Mouse (Mus musculus) stomach, embryonic 15.5 days (tissue): ENCODE data around the gene Dync1i1. TPM values are rescaled to one million over a fixed set of nuclear protein-coding genes. Genes with fewer than 3 reads are reported as not detected.
A peak's percentile ranks its signal among the peaks of the same experiment; 100 is the strongest.
"Not testable (repeated sequence)": the region's sequence is repeated elsewhere in the genome, so short reads cannot be mapped to it uniquely, and the experiment has no call there.

Experiments
- ATAC-seq: fragments of 200-750 bp; cut with Nextera tagmentation; 2 replicates; pipeline ENCODE4 v1.8.0; 2017; ENCODE audit warnings: low read depth, moderate number of reproducible peaks, moderate TSS enrichment; ENCODE audit not compliant: insufficient read depth, low FRiP score
- H3K27ac ChIP-seq: fragments of 300-500 bp; sonication (generic); 2 replicates; pipeline ENCODE4 v1.5.1; 2015; ENCODE audit warnings: mild to moderate bottlenecking, inconsistent platforms
- H3K27me3 ChIP-seq: fragments of 300-500 bp; sonication (generic); replicated peaks from 2 replicates; pipeline ENCODE4 v1.6.1; 2015; ENCODE audit warnings: inconsistent platforms
- H3K36me3 ChIP-seq: fragments of 300-500 bp; sonication (generic); 2 replicates; pipeline ENCODE4 v1.6.1; 2015; ENCODE audit warnings: inconsistent platforms
- H3K4me1 ChIP-seq: fragments of 300-500 bp; sonication (generic); 2 replicates; pipeline ENCODE4 v1.6.1; 2015; ENCODE audit warnings: inconsistent platforms
- H3K4me2 ChIP-seq: fragments of 300-500 bp; sonication (generic); 2 replicates; pipeline ENCODE4 v1.6.1; 2015; ENCODE audit warnings: mild to moderate bottlenecking, inconsistent platforms
- H3K4me3 ChIP-seq: fragments of 300-500 bp; sonication (generic); replicated peaks from 2 replicates; pipeline ENCODE4 v1.5.1; 2015; ENCODE audit warnings: inconsistent platforms
- H3K9ac ChIP-seq: fragments of 300-500 bp; sonication (generic); 2 replicates; pipeline ENCODE4 v1.6.1; 2015; ENCODE audit warnings: inconsistent platforms
- H3K9me3 ChIP-seq: fragments of 300-500 bp; sonication (generic); 2 replicates; pipeline ENCODE4 v1.6.1; 2016; ENCODE audit warnings: inconsistent platforms
- WGBS: fragments of 180-500 bp; shearing (Covaris S2); methylation state at CpG from one replicate; pipeline ENCODE4 v1.1.7; 2015; 5-methylcytosine and 5-hydroxymethylcytosine counted together
- polyA plus RNA-seq: library from polyadenylated mRNA; unstranded; fragments of >200 nt; fragmentation: Nextera tagmentation; extraction: Ambion mirVana; gene quantifications from 2 replicates; pipeline ENCODE4 v1.2.1, GENCODE M21; 2015

Gene Dync1i1
- polyA plus RNA-seq: 0.66 and 1.2 TPM in 2 replicates

GRCm38 (mm10) chr6:5725611-5726236 lies at the start of gene Dync1i1:
Gene Dync1i1, plus strand, starts transcription at chr6:5725639.
- WGBS: under 1% methylated on average over 40 of the region's 40 CpGs
- H3K27me3 ChIP-seq: peaks cover 10% of the 10 kb centered on the region; the same call in 1 of the 2 replicates
- peak within 1 kb of the TSS; percentile 19; the same call in 1 of the 2 replicates for H3K9ac ChIP-seq
- H3K4me2 ChIP-seq: peak within 1 kb of the TSS; percentile 79
- H3K4me3 ChIP-seq: peak within 1 kb of the TSS; percentile 44
- peak; percentile 81; the same call in 1 of the 2 replicates for ATAC-seq
- H3K36me3 ChIP-seq: no peaks in the 10 kb centered on the region
- peaks cover 11% of the 10 kb centered on the region; the same call in 1 of the 2 replicates for H3K4me1 ChIP-seq
- no peak within 1 kb of the TSS for H3K27ac ChIP-seq
- H3K9me3 ChIP-seq: no peaks in the 10 kb centered on the region

- Histone ChIP-seq H3K4me3 (no peak overlapping the region), H3K9me3 (no peaks in the 10 kb centered on the region), H3K9ac (no peak overlapping the region), H3K27me3 (no peaks in the 10 kb centered on the region), H3K27ac (no peak overlapping the region), H3K4me2 (no peak overlapping the region), H3K36me3 (no peaks in the 10 kb centered on the region), H3K4me1 (no peaks in the 10 kb centered on the region)
- ATAC-seq: no peak
- WGBS: 83% methylated on average over 3 of the region's 3 CpGs
Measured at GRCm38 (mm10) chr6:5679738-5680137, 45.7 kb upstream of the Dync1i1 start.

GRCm38 (mm10) chr6:5701826-5702225 lies 23.6 kb upstream of the Dync1i1 start:
- Histone ChIP-seq H3K4me3 (no peak overlapping the region), H3K4me2 (no peak overlapping the region), H3K27me3 (no peaks in the 10 kb centered on the region), H3K27ac (no peak overlapping the region), H3K9ac (no peak overlapping the region), H3K36me3 (no peaks in the 10 kb centered on the region), H3K4me1 (no peaks in the 10 kb centered on the region), H3K9me3 (no peaks in the 10 kb centered on the region)
- 83% methylated on average over 2 of the region's 2 CpGs for whole genome bisulfite sequencing
- no peak for ATAC-seq

- not testable (repeated sequence) for H3K4me2 ChIP-seq, H3K9me3 ChIP-seq, H3K9ac ChIP-seq, ATAC-seq, H3K27ac ChIP-seq, H3K27me3 ChIP-seq, H3K4me3 ChIP-seq, H3K36me3 ChIP-seq, H3K4me1 ChIP-seq
- 75% methylated on average over 3 of the region's 3 CpGs for WGBS
Measured at GRCm38 (mm10) chr6:5707894-5708293, 17.5 kb upstream of the Dync1i1 start.

GRCm38 (mm10) chr6:5710063-5710605 lies 15.3 kb upstream of the Dync1i1 start:
- H3K27me3 ChIP-seq: no peaks in the 10 kb centered on the region
- ATAC-seq: no peak
- WGBS: 75% methylated on average over 3 of the region's 3 CpGs
- no peak overlapping the region for H3K4me2 ChIP-seq
- no peaks in the 10 kb centered on the region for H3K4me1 ChIP-seq
- H3K9me3 ChIP-seq: no peaks in the 10 kb centered on the region
- H3K27ac ChIP-seq: no peak overlapping the region
- H3K36me3 ChIP-seq: no peaks in the 10 kb centered on the region
- H3K9ac ChIP-seq: no peak overlapping the region
- no peak overlapping the region for H3K4me3 ChIP-seq

GRCm38 (mm10) chr6:5712620-5713019 lies 12.8 kb upstream of the Dync1i1 start:
- Histone ChIP-seq H3K9ac (no peak overlapping the region), H3K4me3 (no peak overlapping the region), H3K9me3 (no peaks in the 10 kb centered on the region), H3K36me3 (no peaks in the 10 kb centered on the region), H3K4me2 (no peak overlapping the region), H3K27me3 (no peaks in the 10 kb centered on the region), H3K27ac (no peak overlapping the region), H3K4me1 (no peaks in the 10 kb centered on the region)
- WGBS: 79% methylated on average over 3 of the region's 3 CpGs
- ATAC-seq: no peak

- Histone ChIP-seq H3K27me3 (no peaks in the 10 kb centered on the region), H3K4me2 (no peak overlapping the region), H3K9me3 (no peaks in the 10 kb centered on the region), H3K27ac (no peak overlapping the region), H3K4me3 (no peak overlapping the region), H3K9ac (no peak overlapping the region), H3K4me1 (no peaks in the 10 kb centered on the region), H3K36me3 (no peaks in the 10 kb centered on the region)
- no peak for ATAC-seq
- 67% methylated on average over 3 of the region's 3 CpGs for WGBS
Measured at GRCm38 (mm10) chr6:5715101-5715618, 10.3 kb upstream of the Dync1i1 start.

- H3K4me2 ChIP-seq: no peak overlapping the region
- no peak overlapping the region for H3K4me3 ChIP-seq
- no peak for ATAC-seq
- no peak overlapping the region for H3K9ac ChIP-seq
- no peak overlapping the region for H3K27ac ChIP-seq
- 46% methylated on average over 2 of the region's 2 CpGs for WGBS
- no peaks in the 10 kb centered on the region for H3K9me3 ChIP-seq
- H3K36me3 ChIP-seq: no peaks in the 10 kb centered on the region
- H3K4me1 ChIP-seq: no peaks in the 10 kb centered on the region
- H3K27me3 ChIP-seq: no peaks in the 10 kb centered on the region
Measured at GRCm38 (mm10) chr6:5718955-5719354, 6.5 kb upstream of the Dync1i1 start.

- not testable (repeated sequence) for H3K36me3 ChIP-seq, H3K9me3 ChIP-seq, H3K4me2 ChIP-seq, H3K4me3 ChIP-seq, H3K9ac ChIP-seq, ATAC-seq, H3K4me1 ChIP-seq, H3K27ac ChIP-seq, H3K27me3 ChIP-seq
Measured at GRCm38 (mm10) chr6:5720716-5721115, 4.7 kb upstream of the Dync1i1 start.

GRCm38 (mm10) chr6:5723986-5724385 lies 1.5 kb upstream of the Dync1i1 start:
- no peaks in the 10 kb centered on the region for H3K9me3 ChIP-seq
- 84% methylated on average over 1 of the region's 1 CpGs for WGBS
- H3K27ac ChIP-seq: no peak overlapping the region
- no peaks in the 10 kb centered on the region for H3K36me3 ChIP-seq
- no peak overlapping the region for H3K9ac ChIP-seq
- no peak for ATAC-seq
- no peak overlapping the region for H3K4me2 ChIP-seq
- H3K4me3 ChIP-seq: no peak overlapping the region
- H3K27me3 ChIP-seq: peaks cover 10% of the 10 kb centered on the region; the same call in 1 of the 2 replicates
- H3K4me1 ChIP-seq: peaks cover 11% of the 10 kb centered on the region; the same call in 1 of the 2 replicates

- H3K27ac ChIP-seq: no peak overlapping the region
- peak overlapping the region; percentile 44 for H3K4me3 ChIP-seq
- peak overlapping the region; percentile 79 for H3K4me2 ChIP-seq
- 7% methylated on average over 10 of the region's 10 CpGs for WGBS
- no peak overlapping the region for H3K9ac ChIP-seq
- no peaks in the 10 kb centered on the region for H3K9me3 ChIP-seq
- no peaks in the 10 kb centered on the region for H3K36me3 ChIP-seq
- peaks cover 10% of the 10 kb centered on the region; the same call in 1 of the 2 replicates for H3K27me3 ChIP-seq
- peaks cover 11% of the 10 kb centered on the region; the same call in 1 of the 2 replicates for H3K4me1 ChIP-seq
- ATAC-seq: peak; percentile 27; the same call in 1 of the 2 replicates
Measured at GRCm38 (mm10) chr6:5726237-5726670, 815 bp downstream of the Dync1i1 start.

GRCm38 (mm10) chr6:5733217-5733616 lies 7.8 kb downstream of the Dync1i1 start:
- H3K9ac ChIP-seq: no peak overlapping the region
- H3K4me2 ChIP-seq: no peak overlapping the region
- no peaks in the 10 kb centered on the region for H3K9me3 ChIP-seq
- no peak overlapping the region for H3K27ac ChIP-seq
- H3K4me3 ChIP-seq: no peak overlapping the region
- WGBS: 86% methylated on average over 3 of the region's 3 CpGs
- H3K4me1 ChIP-seq: no peaks in the 10 kb centered on the region
- no peak for ATAC-seq
- H3K27me3 ChIP-seq: no peaks in the 10 kb centered on the region
- no peaks in the 10 kb centered on the region for H3K36me3 ChIP-seq
